Mouse (Mus musculus): ENCODE measurements around the gene Hist1h4b. TPM values are rescaled to one million over a fixed set of nuclear protein-coding genes. Genes with fewer than 3 reads are reported as not detected.
"Not testable (repeated sequence)": the region's sequence is repeated elsewhere in the genome, so short reads cannot be mapped to it uniquely, and the experiment has no call there.

Gene Hist1h4b
- polyA plus RNA-seq, 1 experiment = 27.4 TPM

DNA sequence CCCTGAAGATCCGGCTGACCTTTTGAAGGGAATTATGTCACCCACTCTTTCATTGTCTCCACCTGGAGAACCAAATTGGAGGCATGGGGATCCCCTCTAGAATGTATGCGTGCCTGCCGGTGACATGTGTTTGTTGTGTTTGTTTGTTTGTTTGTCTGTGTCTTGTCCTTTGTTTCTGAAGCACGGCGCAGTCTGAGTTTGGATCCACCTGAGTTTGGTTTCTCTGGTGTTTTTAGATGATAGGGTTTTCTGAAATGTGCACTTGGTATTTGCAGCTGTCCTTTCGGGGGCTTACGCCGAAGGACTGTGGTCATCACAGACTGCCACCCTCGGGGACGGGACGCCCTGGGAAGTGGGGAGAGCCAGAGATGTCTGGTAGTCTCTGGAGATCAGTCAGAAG, 39.6 kb upstream of the Hist1h4b start:
- Histone ChIP-seq H3K4me3 (ENCODE audit: extremely low read depth, insufficient read depth, insufficient read length) (no peak overlapping the region), H3K27ac (ENCODE audit: insufficient read depth, low read length) (peak overlapping the region; percentile 70), H3K27me3 (ENCODE audit: control insufficient read depth, insufficient read depth, low read length) (no peaks in the 10 kb centered on the region), H3K36me3 (ENCODE audit: control insufficient read depth, insufficient read depth, low read length) (no peaks in the 10 kb centered on the region), H3K4me1 (ENCODE audit: control insufficient read depth, insufficient read depth, insufficient read length) (peaks cover 1% of the 10 kb centered on the region; the same call in 1 of the 2 replicates)
- no peak for DNase-seq (ENCODE audit: low read depth in 1 of 2, low spot score in 2 of 2)
- 72% methylated on average over 11 of the region's 11 CpGs for WGBS
- TF ChIP-seq POLR2A (IDR thresholded peaks at IDR 0.05; ENCODE audit: low read depth, low read length) = no peak
- no peak for TF ChIP-seq CTCF (IDR thresholded peaks at IDR 0.05; ENCODE audit: extremely low read depth, insufficient read depth, insufficient read length, insufficient replicate concordance)

GRCm38 (mm10) chr13:23717593-23718245, 39.1 kb upstream of the Hist1h4b start:
- not testable (repeated sequence) for H3K4me3 ChIP-seq (ENCODE audit: extremely low read depth, insufficient read depth, insufficient read length); H3K27me3 ChIP-seq (ENCODE audit: control insufficient read depth, insufficient read depth, low read length); H3K36me3 ChIP-seq (ENCODE audit: control insufficient read depth, insufficient read depth, low read length); DNase-seq (ENCODE audit: low read depth in 1 of 2, low spot score in 2 of 2); H3K4me1 ChIP-seq (ENCODE audit: control insufficient read depth, insufficient read depth, insufficient read length)
- peak overlapping the region; percentile 70 for H3K27ac ChIP-seq (ENCODE audit: insufficient read depth, low read length)
- 45% methylated on average over 2 of the region's 2 CpGs for WGBS

DNA sequence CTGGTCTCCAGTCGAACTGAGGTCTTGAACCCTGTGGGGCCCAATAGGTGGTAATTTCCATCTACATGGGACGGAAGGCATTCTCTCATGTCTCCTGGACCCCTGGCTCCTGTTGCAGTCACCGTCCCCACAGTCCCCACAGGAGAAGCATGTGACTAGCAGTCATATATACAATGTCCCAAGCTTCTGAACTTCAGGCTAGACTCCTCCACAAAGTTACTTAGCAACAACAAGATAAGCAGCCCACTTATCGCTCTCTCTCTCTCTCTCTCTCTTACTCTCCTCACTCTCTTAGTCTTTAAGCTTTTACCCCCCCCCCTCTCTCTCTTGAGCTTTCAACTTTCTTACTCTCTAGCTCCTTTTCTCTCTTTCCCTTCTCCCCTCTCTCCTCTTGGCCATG, 32.6 kb upstream of the Hist1h4b start:
- no peak overlapping the region for H3K4me3 ChIP-seq (ENCODE audit: extremely low read depth, insufficient read depth, insufficient read length)
- DNase-seq (ENCODE audit: low read depth in 1 of 2, low spot score in 2 of 2) = no peak
- WGBS = 87% methylated on average over 4 of the region's 4 CpGs
- no peaks in the 10 kb centered on the region for H3K36me3 ChIP-seq (ENCODE audit: control insufficient read depth, insufficient read depth, low read length)
- no peaks in the 10 kb centered on the region; the same call in 1 of the 2 replicates for H3K4me1 ChIP-seq (ENCODE audit: control insufficient read depth, insufficient read depth, insufficient read length)
- no peaks in the 10 kb centered on the region for H3K27me3 ChIP-seq (ENCODE audit: control insufficient read depth, insufficient read depth, low read length)
- TF ChIP-seq POLR2A (IDR thresholded peaks at IDR 0.05; ENCODE audit: low read depth, low read length) (no peak), CTCF (IDR thresholded peaks at IDR 0.05; ENCODE audit: extremely low read depth, insufficient read depth, insufficient read length, insufficient replicate concordance) (no peak)
- no peak overlapping the region for H3K27ac ChIP-seq (ENCODE audit: insufficient read depth, low read length)

GRCm38 (mm10) chr13:23725213-23725612, 31.6 kb upstream of the Hist1h4b start:
- Histone ChIP-seq H3K4me1 (ENCODE audit: control insufficient read depth, insufficient read depth, insufficient read length) (no peaks in the 10 kb centered on the region; the same call in 1 of the 2 replicates), H3K36me3 (ENCODE audit: control insufficient read depth, insufficient read depth, low read length) (no peaks in the 10 kb centered on the region), H3K4me3 (ENCODE audit: extremely low read depth, insufficient read depth, insufficient read length) (no peak overlapping the region), H3K27me3 (ENCODE audit: control insufficient read depth, insufficient read depth, low read length) (no peaks in the 10 kb centered on the region), H3K27ac (ENCODE audit: insufficient read depth, low read length) (no peak overlapping the region)
- DNase-seq (ENCODE audit: low read depth in 1 of 2, low spot score in 2 of 2) = no peak
- TF ChIP-seq CTCF (IDR thresholded peaks at IDR 0.05; ENCODE audit: extremely low read depth, insufficient read depth, insufficient read length, insufficient replicate concordance) (no peak), POLR2A (IDR thresholded peaks at IDR 0.05; ENCODE audit: low read depth, low read length) (no peak)
- WGBS = 56% methylated on average over 1 of the region's 1 CpGs

- WGBS = 75% methylated on average over 18 of the region's 18 CpGs
- DNase-seq (ENCODE audit: low read depth in 1 of 2, low spot score in 2 of 2) = no peak
- peak overlapping the region; percentile 56 for H3K27ac ChIP-seq (ENCODE audit: insufficient read depth, low read length)
- no peak overlapping the region for H3K4me3 ChIP-seq (ENCODE audit: extremely low read depth, insufficient read depth, insufficient read length)
- TF ChIP-seq POLR2A (IDR thresholded peaks at IDR 0.05; ENCODE audit: low read depth, low read length) (no peak), CTCF (IDR thresholded peaks at IDR 0.05; ENCODE audit: extremely low read depth, insufficient read depth, insufficient read length, insufficient replicate concordance) (no peak)
- no peaks in the 10 kb centered on the region for H3K36me3 ChIP-seq (ENCODE audit: control insufficient read depth, insufficient read depth, low read length)
- H3K4me1 ChIP-seq (ENCODE audit: control insufficient read depth, insufficient read depth, insufficient read length) = no peaks in the 10 kb centered on the region; the same call in 1 of the 2 replicates
- H3K27me3 ChIP-seq (ENCODE audit: control insufficient read depth, insufficient read depth, low read length) = no peaks in the 10 kb centered on the region
These were observed 28.2 kb upstream of the Hist1h4b start for GRCm38 (mm10) chr13:23728472-23729191.

DNA sequence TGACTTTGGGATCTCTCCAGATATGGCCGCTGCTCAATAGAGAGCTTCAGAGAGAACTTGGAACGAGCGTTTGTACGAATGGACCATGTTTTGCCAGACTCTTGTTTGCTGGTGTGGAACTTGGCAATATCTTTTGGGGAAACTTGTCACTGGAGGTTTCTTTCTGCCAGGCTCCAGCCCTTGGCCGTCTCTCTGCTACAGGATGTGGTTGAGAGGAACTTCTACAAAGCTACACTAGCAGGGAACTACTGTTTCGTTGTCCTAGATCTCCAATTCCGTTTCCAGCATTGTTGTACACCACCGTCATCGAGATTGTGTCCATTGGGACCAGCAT, 27.7 kb upstream of the Hist1h4b start:
- no peaks in the 10 kb centered on the region for H3K36me3 ChIP-seq (ENCODE audit: control insufficient read depth, insufficient read depth, low read length)
- TF ChIP-seq POLR2A (IDR thresholded peaks at IDR 0.05; ENCODE audit: low read depth, low read length) (no peak), CTCF (IDR thresholded peaks at IDR 0.05; ENCODE audit: extremely low read depth, insufficient read depth, insufficient read length, insufficient replicate concordance) (no peak)
- H3K27me3 ChIP-seq (ENCODE audit: control insufficient read depth, insufficient read depth, low read length) = no peaks in the 10 kb centered on the region
- H3K27ac ChIP-seq (ENCODE audit: insufficient read depth, low read length) = peak overlapping the region; percentile 24; the same call in 1 of the 2 replicates
- 32% methylated on average over 9 of the region's 9 CpGs for WGBS
- no peaks in the 10 kb centered on the region; the same call in 1 of the 2 replicates for H3K4me1 ChIP-seq (ENCODE audit: control insufficient read depth, insufficient read depth, insufficient read length)
- no peak overlapping the region for H3K4me3 ChIP-seq (ENCODE audit: extremely low read depth, insufficient read depth, insufficient read length)
- DNase-seq (ENCODE audit: low read depth in 1 of 2, low spot score in 2 of 2) = no peak

DNA sequence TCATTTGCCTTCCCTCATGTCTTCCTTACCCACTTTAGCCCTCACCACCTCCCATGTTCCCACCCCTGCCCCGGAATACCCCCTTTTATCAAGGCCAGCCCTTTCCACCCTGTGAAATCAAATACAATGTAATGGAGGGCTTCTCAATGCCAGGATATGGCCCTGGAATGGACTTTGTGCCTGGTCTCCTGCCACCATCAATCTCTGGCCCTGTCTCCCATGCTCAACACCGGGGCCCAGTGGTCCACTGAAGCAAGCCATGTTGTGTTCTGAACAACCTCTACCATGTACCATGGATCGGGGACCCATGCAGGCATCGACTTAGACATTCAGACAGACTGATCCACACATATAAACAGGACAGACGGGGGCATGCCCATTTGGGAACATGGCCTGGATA, 27.1 kb upstream of the Hist1h4b start:
- no peak overlapping the region for H3K4me3 ChIP-seq (ENCODE audit: extremely low read depth, insufficient read depth, insufficient read length)
- no peaks in the 10 kb centered on the region for H3K27me3 ChIP-seq (ENCODE audit: control insufficient read depth, insufficient read depth, low read length)
- no peak for DNase-seq (ENCODE audit: low read depth in 1 of 2, low spot score in 2 of 2)
- no peaks in the 10 kb centered on the region; the same call in 1 of the 2 replicates for H3K4me1 ChIP-seq (ENCODE audit: control insufficient read depth, insufficient read depth, insufficient read length)
- WGBS = 96% methylated on average over 5 of the region's 5 CpGs
- TF ChIP-seq POLR2A (IDR thresholded peaks at IDR 0.05; ENCODE audit: low read depth, low read length) (no peak), CTCF (IDR thresholded peaks at IDR 0.05; ENCODE audit: extremely low read depth, insufficient read depth, insufficient read length, insufficient replicate concordance) (no peak)
- peak overlapping the region; percentile 20; the same call in 1 of the 2 replicates for H3K27ac ChIP-seq (ENCODE audit: insufficient read depth, low read length)
- H3K36me3 ChIP-seq (ENCODE audit: control insufficient read depth, insufficient read depth, low read length) = no peaks in the 10 kb centered on the region

Measured in spleen, adult 2 months (tissue).